Mouse (Mus musculus) hindbrain, embryonic 13.5 days (tissue): ENCODE measurements around the gene Trpm1. TPM values are rescaled to one million over a fixed set of nuclear protein-coding genes. Genes with fewer than 3 reads are reported as not detected.

Experiments used
- ATAC-seq: fragments of 200-750 bp; cut with Nextera tagmentation; 2 replicates; pipeline ENCODE4 v1.8.0; 2017; ENCODE audit warnings: moderate TSS enrichment; ENCODE audit not compliant: low FRiP score
- H3K27ac ChIP-seq: fragments of 300-500 bp; sonication (generic); 2 replicates; pipeline ENCODE4 v1.5.1; 2015; ENCODE audit warnings: inconsistent platforms, mild to moderate bottlenecking, moderate library complexity
- H3K27me3 ChIP-seq: fragments of 300-500 bp; sonication (generic); 2 replicates; pipeline ENCODE4 v1.6.1; 2015; ENCODE audit warnings: mild to moderate bottlenecking, inconsistent platforms
- H3K36me3 ChIP-seq: fragments of 300-500 bp; sonication (generic); 2 replicates; pipeline ENCODE4 v1.6.1; 2015; ENCODE audit warnings: mild to moderate bottlenecking, inconsistent platforms
- H3K4me1 ChIP-seq: fragments of 300-500 bp; sonication (generic); replicated peaks from 2 replicates; pipeline ENCODE4 v1.6.1; 2015; ENCODE audit warnings: inconsistent platforms
- H3K4me2 ChIP-seq: fragments of 300-500 bp; sonication (generic); 2 replicates; pipeline ENCODE4 v1.6.1; 2015; ENCODE audit warnings: inconsistent platforms, mild to moderate bottlenecking, moderate library complexity
- H3K4me3 ChIP-seq: fragments of 300-500 bp; sonication (generic); 2 replicates; pipeline ENCODE4 v1.5.1; 2015; ENCODE audit warnings: mild to moderate bottlenecking, inconsistent platforms
- H3K9ac ChIP-seq: fragments of 300-500 bp; sonication (generic); 2 replicates; pipeline ENCODE4 v1.6.1; 2015; ENCODE audit warnings: mild to moderate bottlenecking, inconsistent platforms
- H3K9me3 ChIP-seq: fragments of 300-500 bp; sonication (generic); 2 replicates; pipeline ENCODE4 v1.6.1; 2016; ENCODE audit warnings: inconsistent platforms
- WGBS: fragments of 180-500 bp; shearing (Covaris S2); methylation state at CpG from one replicate; pipeline ENCODE4 v1.1.7; 2015; 5-methylcytosine and 5-hydroxymethylcytosine counted together
- polyA plus RNA-seq: library from polyadenylated mRNA; unstranded; fragments of >200 nt; fragmentation: Nextera tagmentation; extraction: Ambion mirVana; gene quantifications from 2 replicates; pipeline ENCODE4 v1.2.1, GENCODE M21; 2015

The Trpm1 gene
- polyA plus RNA-seq, 1 experiment from 2014 or later = 0.26 TPM

DNA sequence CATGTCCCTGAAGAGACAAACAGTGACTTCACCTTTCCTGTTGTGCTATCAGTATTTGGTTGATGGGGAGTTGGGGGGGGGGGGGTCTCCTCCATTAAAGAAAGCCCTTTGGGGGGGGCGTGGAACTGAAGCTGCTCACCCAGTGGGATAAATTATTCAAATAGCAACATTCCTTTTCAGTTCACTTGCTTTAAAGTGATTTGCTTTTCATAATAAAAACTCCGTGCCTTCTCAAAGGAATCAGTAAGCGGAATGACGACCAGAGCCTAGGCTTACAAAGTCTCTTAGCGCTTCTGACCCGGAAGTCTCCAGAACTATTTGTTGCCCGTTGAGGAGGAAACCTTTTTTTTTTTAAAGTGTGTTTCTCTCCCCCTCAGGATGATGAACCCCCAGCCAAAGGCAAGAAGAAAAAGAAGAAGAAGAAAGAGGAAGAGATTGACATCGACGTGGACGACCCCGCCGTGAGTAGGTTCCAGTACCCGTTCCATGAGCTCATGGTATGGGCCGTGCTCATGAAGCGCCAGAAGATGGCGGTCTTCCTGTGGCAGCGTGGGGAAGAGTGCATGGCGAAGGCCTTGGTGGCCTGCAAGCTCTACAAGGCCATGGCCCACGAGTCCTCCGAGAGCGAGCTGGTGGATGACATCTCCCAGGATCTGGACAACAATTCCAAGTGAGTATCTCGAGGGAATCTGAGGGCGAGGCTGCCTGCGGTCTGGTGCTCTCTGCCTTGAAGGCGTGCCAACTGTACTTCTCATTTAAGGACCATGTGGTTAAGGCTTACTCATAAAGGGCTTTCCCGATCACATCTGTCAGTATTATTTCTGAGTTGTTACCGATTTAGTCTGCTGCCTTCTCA lies 72.9 kb downstream of the Trpm1 start:
- WGBS = 63% methylated on average over 27 of the region's 27 CpGs
- no peaks in the 10 kb centered on the region for H3K36me3 ChIP-seq

DNA sequence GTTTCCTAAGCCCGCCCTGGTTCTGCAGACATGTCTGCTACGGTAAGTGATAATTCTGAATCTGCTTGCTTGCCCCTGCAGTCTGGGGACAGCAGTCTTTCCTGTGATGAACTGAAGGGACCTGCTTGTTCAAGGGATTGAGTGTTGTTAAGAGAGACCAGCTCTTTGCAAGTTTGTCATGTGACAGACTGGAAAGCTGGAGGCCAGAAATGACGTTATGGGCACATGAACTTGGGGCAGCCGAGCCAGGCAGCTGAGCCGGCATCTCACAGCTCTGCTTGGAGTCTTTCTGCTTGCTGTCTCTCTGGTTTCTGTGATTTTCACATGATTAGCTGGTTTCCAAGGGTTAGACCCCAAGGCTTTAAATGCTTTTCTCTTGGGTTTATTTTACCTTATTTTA lies 74.0 kb downstream of the Trpm1 start:
- Histone ChIP-seq H3K4me2 (no peak overlapping the region), H3K9me3 (no peaks in the 10 kb centered on the region), H3K4me3 (no peak overlapping the region), H3K4me1 (no peaks in the 10 kb centered on the region), H3K9ac (no peak overlapping the region), H3K36me3 (no peaks in the 10 kb centered on the region), H3K27ac (no peak overlapping the region), H3K27me3 (no peaks in the 10 kb centered on the region)
- no peak for ATAC-seq
- WGBS = 89% methylated on average over 5 of the region's 5 CpGs

More for the DNA sequence above, 72.9 kb downstream of the Trpm1 start:
- H3K9me3 ChIP-seq = no peaks in the 10 kb centered on the region
- no peak overlapping the region for H3K4me2 ChIP-seq
- H3K4me1 ChIP-seq = no peaks in the 10 kb centered on the region
- H3K9ac ChIP-seq = no peak overlapping the region
- no peak for ATAC-seq
- H3K27ac ChIP-seq = no peak overlapping the region
- H3K4me3 ChIP-seq = no peak overlapping the region
- H3K27me3 ChIP-seq = no peaks in the 10 kb centered on the region

DNA sequence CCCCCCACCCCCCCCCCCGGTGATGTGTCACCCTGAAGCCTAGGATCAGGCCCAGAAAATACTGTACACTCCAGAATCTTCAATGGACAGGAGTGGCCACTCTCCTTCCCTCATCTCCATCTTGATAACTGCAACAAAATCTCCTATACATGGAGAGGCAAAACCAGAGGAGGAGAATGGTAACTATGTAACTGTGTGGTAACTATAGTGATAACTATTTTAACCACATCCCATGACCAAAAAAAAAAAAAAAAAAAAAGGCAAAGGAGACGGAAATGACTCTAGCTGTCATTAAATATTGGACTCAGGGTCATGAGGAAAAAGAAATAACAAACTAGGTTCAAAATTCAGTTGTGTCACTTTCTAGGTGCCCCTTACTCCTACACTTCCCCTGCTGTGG lies 74.7 kb downstream of the Trpm1 start:
- WGBS = 83% methylated on average over 2 of the region's 2 CpGs
- H3K9me3 ChIP-seq = no peaks in the 10 kb centered on the region
- H3K9ac ChIP-seq = no peak overlapping the region
- no peaks in the 10 kb centered on the region for H3K36me3 ChIP-seq
- no peaks in the 10 kb centered on the region for H3K4me1 ChIP-seq
- no peak overlapping the region for H3K4me3 ChIP-seq
- no peak for ATAC-seq
- H3K27me3 ChIP-seq = no peaks in the 10 kb centered on the region
- H3K27ac ChIP-seq = no peak overlapping the region
- H3K4me2 ChIP-seq = no peak overlapping the region

DNA sequence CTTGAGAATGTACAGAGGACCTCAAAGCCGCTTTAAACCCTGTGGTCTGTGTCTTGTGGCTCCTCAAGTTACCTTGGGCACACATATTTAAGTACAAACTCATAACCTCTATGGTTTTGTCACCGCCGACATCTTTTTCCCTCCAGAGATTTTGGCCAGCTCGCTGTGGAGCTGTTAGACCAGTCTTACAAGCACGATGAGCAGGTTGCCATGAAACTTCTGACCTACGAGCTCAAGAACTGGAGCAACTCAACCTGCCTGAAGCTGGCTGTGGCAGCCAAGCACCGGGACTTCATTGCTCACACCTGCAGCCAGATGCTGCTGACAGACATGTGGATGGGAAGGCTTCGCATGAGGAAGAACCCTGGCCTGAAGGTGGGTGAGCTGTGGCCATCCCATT lies 76.3 kb downstream of the Trpm1 start:
- ATAC-seq = no peak
- H3K9me3 ChIP-seq = no peaks in the 10 kb centered on the region
- H3K9ac ChIP-seq = no peak overlapping the region
- WGBS = 96% methylated on average over 8 of the region's 8 CpGs
- no peak overlapping the region for H3K27ac ChIP-seq
- H3K4me2 ChIP-seq = no peak overlapping the region
- H3K4me3 ChIP-seq = no peak overlapping the region
- no peaks in the 10 kb centered on the region for H3K4me1 ChIP-seq
- H3K27me3 ChIP-seq = no peaks in the 10 kb centered on the region
- H3K36me3 ChIP-seq = no peaks in the 10 kb centered on the region

DNA sequence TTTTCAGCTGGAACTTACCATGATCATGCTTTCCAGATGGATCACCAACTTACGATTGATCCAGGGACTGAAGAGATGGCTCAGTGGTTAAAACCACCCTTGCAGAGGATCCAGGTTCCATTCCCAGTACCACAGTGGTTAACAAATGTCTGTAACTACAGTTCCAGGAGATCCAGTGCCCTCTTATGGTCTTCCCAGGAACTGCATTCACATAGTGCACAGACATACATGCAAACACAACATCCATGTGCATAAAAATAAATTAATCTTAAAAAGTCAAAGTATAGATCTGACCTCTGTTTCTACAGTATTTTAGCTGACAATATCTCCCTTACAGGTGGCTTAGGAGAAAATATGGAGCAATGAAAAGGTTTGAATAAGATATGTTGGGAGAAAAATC lies 77.4 kb downstream of the Trpm1 start:
- H3K9me3 ChIP-seq = no peaks in the 10 kb centered on the region
- H3K27me3 ChIP-seq = no peaks in the 10 kb centered on the region
- no peak overlapping the region for H3K4me2 ChIP-seq
- H3K27ac ChIP-seq = no peak overlapping the region
- 95% methylated on average over 1 of the region's 1 CpGs for WGBS
- no peaks in the 10 kb centered on the region for H3K4me1 ChIP-seq
- no peak overlapping the region for H3K9ac ChIP-seq
- no peak overlapping the region for H3K4me3 ChIP-seq
- no peaks in the 10 kb centered on the region for H3K36me3 ChIP-seq
- ATAC-seq = no peak

DNA sequence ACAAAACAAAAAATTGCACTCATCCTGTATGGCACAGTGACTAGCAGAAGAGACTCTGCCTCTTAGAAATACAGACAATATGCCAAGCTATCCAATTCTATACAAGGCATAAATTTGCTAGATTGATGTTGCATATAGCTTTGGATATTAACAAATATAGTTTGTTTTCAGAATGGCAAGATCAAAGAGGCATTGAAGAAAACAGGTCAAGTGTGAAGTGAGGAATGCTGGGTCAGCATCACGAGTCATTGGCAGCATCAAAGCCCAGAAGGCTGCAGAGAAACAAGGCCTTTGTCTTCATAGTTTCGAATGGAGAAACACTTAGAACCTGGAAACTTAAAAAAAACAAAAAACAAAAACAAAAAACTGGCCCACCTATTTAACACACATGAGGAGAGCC lies 78.4 kb downstream of the Trpm1 start:
- no peaks in the 10 kb centered on the region for H3K9me3 ChIP-seq
- no peak overlapping the region for H3K4me3 ChIP-seq
- no peak for ATAC-seq
- 37% methylated on average over 2 of the region's 2 CpGs for WGBS
- H3K4me2 ChIP-seq = no peak overlapping the region
- no peaks in the 10 kb centered on the region for H3K27me3 ChIP-seq
- H3K9ac ChIP-seq = no peak overlapping the region
- no peak overlapping the region for H3K27ac ChIP-seq
- H3K36me3 ChIP-seq = no peaks in the 10 kb centered on the region
- H3K4me1 ChIP-seq = no peaks in the 10 kb centered on the region

DNA sequence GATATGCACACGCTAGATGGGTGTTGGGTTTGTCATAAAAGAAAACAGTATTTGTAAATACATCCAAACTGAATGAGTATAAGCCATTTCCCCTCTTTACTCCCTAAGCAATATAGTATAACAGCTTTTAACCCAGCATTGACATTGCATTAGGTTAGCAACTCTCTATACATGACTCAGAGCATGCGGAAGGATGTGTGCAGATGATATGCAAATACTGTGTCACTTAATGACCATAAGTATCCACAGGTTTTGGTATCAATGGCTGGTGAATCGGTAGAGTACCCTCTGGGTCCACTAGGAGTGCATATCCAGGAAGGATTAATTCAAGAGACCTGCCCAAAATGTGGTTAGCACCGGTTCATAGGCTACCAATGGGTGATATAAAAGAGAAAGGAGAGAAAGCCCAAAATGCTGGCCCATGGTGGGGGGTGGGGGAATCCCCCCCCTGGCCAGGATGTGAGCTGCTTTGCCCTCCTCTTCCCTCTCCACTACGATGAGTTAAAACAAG lies 80.7 kb downstream of the Trpm1 start:
- Histone ChIP-seq H3K36me3 (no peaks in the 10 kb centered on the region), H3K9ac (no peak overlapping the region), H3K4me1 (no peaks in the 10 kb centered on the region), H3K9me3 (no peaks in the 10 kb centered on the region), H3K4me3 (no peak overlapping the region), H3K27me3 (no peaks in the 10 kb centered on the region), H3K27ac (no peak overlapping the region), H3K4me2 (no peak overlapping the region)
- 94% methylated on average over 5 of the region's 5 CpGs for WGBS
- no peak for ATAC-seq

DNA sequence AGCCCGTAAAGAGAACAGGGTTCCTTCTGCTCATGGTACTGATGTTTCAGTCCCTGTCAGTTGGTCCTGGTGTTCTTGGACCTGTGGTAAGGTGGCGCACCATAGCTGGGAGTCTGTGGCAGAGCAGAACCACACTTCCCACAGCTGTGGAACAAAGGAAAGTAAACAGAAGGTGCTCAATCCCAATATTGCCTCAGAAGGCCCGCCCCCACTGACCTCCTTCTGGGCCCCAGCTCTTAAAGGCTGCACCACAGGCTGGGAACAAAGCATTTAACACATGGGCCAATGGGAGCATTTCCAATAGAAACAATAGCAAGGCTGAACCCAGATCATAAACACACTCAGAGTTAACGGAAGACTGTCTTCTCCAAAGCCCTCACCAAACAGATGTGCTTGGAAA lies 82.9 kb downstream of the Trpm1 start:
- H3K27ac ChIP-seq = no peak overlapping the region
- no peaks in the 10 kb centered on the region for H3K36me3 ChIP-seq
- no peaks in the 10 kb centered on the region for H3K4me1 ChIP-seq
- no peaks in the 10 kb centered on the region for H3K9me3 ChIP-seq
- H3K4me3 ChIP-seq = no peak overlapping the region
- no peak for ATAC-seq
- no peaks in the 10 kb centered on the region for H3K27me3 ChIP-seq
- H3K4me2 ChIP-seq = no peak overlapping the region
- 70% methylated on average over 4 of the region's 4 CpGs for WGBS
- no peak overlapping the region for H3K9ac ChIP-seq

DNA sequence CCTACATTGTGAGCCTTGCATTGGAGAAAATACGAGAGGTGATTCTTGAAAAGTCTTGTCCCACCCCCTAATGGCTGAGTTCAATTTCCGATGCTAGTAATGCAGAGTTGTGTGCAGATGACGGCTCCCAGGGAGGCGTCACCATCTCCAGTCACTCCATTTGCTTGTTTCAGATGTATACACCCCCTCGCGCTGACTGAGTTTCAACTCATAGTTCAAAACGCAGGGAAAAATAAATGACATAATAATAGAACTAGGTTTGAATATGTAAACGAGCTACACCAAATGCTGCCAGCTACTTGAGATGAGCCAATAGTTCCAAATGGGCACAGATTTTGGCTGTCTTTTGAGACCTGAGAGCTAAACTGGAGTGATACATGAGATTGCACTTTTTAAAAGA lies 84.1 kb downstream of the Trpm1 start:
- Histone ChIP-seq H3K4me1 (no peaks in the 10 kb centered on the region), H3K4me2 (no peak overlapping the region), H3K27me3 (no peaks in the 10 kb centered on the region), H3K9me3 (no peaks in the 10 kb centered on the region), H3K9ac (no peak overlapping the region), H3K36me3 (no peaks in the 10 kb centered on the region), H3K27ac (no peak overlapping the region), H3K4me3 (no peak overlapping the region)
- ATAC-seq = no peak
- WGBS = 95% methylated on average over 8 of the region's 8 CpGs

DNA sequence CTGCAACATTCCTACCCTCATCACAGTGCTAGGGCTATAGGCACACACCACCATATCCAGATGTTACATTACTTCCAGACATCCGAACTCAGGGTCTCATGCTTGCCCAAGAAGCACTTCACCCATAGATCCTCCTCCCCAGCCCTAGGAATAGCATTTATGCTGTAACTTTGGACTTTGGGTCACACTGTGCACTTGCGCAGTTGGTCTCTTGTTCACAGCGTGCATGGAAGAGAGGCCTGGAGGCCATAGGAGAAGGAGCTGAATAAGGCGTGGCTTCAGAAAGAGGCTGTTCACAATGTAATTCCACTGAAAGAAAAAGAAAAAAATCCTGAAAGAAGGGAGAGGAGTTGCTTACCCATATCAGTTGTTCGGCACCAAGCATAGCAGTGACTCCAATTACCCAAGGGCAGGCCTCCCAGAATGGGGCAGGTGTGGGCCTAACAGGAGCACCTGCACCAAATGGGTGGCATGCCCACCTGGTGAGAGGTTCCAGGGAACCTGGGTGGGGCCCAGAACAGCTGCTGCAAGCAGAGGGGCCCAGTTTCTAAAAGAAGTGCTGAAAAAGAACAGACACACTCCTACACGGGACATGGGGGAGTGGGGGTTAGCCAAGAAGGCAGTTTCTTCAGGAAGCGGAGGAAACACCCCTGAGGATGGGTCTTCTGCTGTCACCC lies 84.9 kb downstream of the Trpm1 start:
- H3K4me2 ChIP-seq = no peak overlapping the region
- no peak for ATAC-seq
- no peaks in the 10 kb centered on the region for H3K9me3 ChIP-seq
- no peak overlapping the region for H3K9ac ChIP-seq
- no peaks in the 10 kb centered on the region for H3K27me3 ChIP-seq
- no peak overlapping the region for H3K4me3 ChIP-seq
- H3K27ac ChIP-seq = no peak overlapping the region
- no peaks in the 10 kb centered on the region for H3K36me3 ChIP-seq
- WGBS = 91% methylated on average over 7 of the region's 7 CpGs
- no peaks in the 10 kb centered on the region for H3K4me1 ChIP-seq

DNA sequence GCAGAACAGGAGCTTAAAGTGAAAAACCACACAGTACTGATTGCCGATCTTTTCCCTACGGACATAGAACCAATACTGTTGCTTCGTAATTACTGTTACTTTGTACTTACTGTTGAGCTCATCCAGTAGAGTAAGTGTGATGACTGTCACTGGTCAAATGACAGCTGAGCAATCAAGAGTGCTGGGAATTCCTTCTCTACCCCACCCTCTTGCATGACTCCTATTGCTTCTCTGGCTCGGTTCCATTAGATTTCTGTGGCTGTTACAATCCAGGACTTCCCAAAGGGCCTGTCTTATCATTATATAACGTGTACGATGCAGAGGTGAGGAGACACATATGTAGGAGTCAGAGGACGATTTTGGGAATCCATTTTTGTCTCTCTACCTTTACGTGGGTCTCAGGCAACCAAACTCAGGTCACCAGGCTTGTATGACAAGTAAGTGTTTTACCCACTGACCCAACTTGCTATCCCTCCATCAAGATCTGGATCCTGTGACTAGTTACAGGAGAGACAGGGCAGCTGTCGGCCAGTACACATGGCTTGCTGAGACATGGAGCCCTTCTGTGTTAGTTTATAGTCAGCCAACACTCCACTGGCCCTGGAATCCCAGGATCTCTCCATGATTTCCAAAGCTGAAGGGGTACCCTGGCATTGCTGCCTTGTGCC lies 85.6 kb downstream of the Trpm1 start:
- WGBS = 91% methylated on average over 9 of the region's 9 CpGs
- no peaks in the 10 kb centered on the region for H3K4me1 ChIP-seq
- no peak for ATAC-seq

DNA sequence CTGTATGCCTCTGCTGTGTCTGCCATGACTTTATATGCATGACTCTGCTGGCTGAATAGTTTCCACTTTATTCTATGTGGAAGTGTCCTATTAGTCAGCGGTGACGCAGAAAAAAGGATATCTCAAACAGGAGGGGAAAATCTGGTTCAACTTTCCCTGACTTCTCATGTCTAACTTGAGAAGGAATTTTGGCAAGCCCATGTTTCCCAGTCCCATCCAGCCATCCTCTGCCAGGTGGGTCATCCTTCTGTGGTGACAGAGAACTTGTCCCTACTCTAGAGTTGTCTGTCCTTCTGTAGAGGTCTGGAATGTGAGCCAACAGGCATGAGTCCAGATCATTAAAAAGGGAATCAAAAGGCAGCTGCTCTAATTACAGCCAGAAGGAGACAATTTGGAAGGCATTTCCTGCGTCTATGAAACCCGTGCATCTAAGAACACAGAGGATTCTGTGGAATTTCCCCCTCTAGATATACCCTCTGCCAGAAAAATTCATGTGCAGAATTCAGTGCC lies 86.2 kb downstream of the Trpm1 start:
- 83% methylated on average over 4 of the region's 4 CpGs for WGBS
- H3K4me2 ChIP-seq = no peak overlapping the region

More for the DNA sequence above, 85.6 kb downstream of the Trpm1 start:
- no peak overlapping the region for H3K27ac ChIP-seq
- no peaks in the 10 kb centered on the region for H3K36me3 ChIP-seq
- no peak overlapping the region for H3K9ac ChIP-seq
- H3K27me3 ChIP-seq = no peaks in the 10 kb centered on the region
- no peaks in the 10 kb centered on the region for H3K9me3 ChIP-seq
- no peak overlapping the region for H3K4me3 ChIP-seq
- H3K4me2 ChIP-seq = no peak overlapping the region

More for the DNA sequence above, 86.2 kb downstream of the Trpm1 start:
- Histone ChIP-seq H3K9me3 (no peaks in the 10 kb centered on the region), H3K27ac (no peak overlapping the region), H3K9ac (no peak overlapping the region), H3K4me3 (no peak overlapping the region), H3K36me3 (no peaks in the 10 kb centered on the region), H3K4me1 (no peaks in the 10 kb centered on the region), H3K27me3 (no peaks in the 10 kb centered on the region)
- no peak for ATAC-seq
